Mouse (Mus musculus): ENCODE measurements around the gene Atp1a4.

The Atp1a4 gene

DNA sequence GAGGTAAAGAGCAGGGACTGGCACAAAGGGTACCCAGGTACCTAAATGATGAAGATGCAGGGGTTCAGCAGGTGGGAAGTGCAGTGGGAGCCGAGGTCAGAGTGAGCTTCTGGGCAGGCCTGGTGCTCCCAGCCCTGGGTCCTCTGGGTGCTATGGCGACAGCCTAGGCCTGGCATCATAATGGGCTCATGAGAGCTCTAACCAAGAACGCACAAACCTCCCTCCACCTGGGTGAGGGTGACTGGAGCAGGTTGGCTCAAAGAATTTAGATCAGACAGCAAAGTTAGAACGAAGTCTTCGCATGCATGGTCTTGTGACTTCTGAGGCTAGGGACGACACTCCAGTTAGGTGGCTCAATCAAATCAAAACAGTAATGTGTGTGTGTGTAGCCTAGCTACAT lies at the start of gene Atp1a4:
Gene Atp1a4 (minus strand): TSS at position 101 of the 400 bp plus-strand sequence.
- in situ Hi-C loops (cut with MboI, MseI) = no loop called here

- in situ Hi-C loops (cut with MboI, MseI) = loop anchor here (10.0 kb wide), 1 partner anchor 93 kb away; the partner anchor contains the start of gene Casq1
Measured at GRCm38 (mm10) chr1:172307936-172308335, 49.7 kb upstream of the Atp1a4 start.

- in situ Hi-C loops (cut with MboI, MseI) = loop anchor here (10.0 kb wide), 1 partner anchor 92 kb away; the partner anchor contains the start of gene Casq1
Measured at GRCm38 (mm10) chr1:172306885-172307284, 48.7 kb upstream of the Atp1a4 start.

DNA sequence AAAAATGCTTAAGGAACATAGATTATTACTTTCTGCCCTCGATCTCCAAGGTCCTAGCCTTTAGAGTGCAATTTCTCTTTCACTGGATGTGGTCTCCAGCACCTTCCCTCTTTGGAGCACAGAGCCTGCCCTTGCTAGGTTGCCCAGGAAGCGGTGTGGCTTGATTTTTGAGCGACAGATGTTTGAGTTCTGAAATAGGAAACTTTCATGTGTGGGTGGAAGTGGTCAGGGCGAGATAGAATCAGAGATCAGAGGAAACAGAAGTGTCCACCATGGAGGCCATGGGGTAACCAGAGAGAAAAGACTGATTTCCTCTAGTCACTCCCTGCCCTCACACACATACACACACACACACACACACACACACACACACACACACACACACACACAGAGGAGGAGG lies 48.0 kb upstream of the Atp1a4 start:
- in situ Hi-C loops (cut with MboI, MseI) = loop anchor here (10.0 kb wide), 1 partner anchor 91 kb away; the partner anchor contains the start of gene Casq1

GRCm38 (mm10) chr1:172305635-172306034 lies 47.4 kb upstream of the Atp1a4 start:
- in situ Hi-C loops (cut with MboI, MseI) = loop anchor here (10.0 kb wide), 1 partner anchor 91 kb away; the partner anchor contains the start of gene Casq1

- in situ Hi-C loops (cut with MboI, MseI) = loop anchor here (10.0 kb wide), 1 partner anchor 90 kb away; the partner anchor contains the start of gene Casq1
Measured at GRCm38 (mm10) chr1:172305153-172305552, 46.9 kb upstream of the Atp1a4 start.

DNA sequence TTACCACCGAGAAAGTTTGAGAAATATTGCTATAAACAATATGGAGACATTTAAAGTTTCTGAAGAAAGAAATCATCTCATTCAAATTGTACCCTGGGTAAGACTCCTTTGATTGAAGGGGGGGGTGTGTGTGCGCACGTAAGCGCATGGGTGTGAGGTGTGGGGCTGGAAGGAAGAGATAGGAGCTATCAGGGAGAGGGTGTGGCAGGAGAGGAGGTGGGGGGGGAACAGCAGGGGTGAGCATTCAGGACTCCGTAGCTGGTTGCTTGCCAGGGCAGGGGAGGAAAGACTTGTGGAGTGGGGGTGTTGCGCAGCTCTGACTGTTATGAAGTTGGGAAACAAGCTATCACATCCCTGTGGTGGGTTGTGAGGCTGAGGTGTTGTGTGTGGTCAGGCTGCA lies 46.2 kb upstream of the Atp1a4 start:
- in situ Hi-C loops (cut with MboI, MseI) = loop anchor here (10.0 kb wide), 1 partner anchor 90 kb away; the partner anchor contains the start of gene Casq1

- in situ Hi-C loops (cut with MboI, MseI) = loop anchor here (10.0 kb wide), 1 partner anchor 88 kb away; the partner anchor contains the start of gene Casq1
Measured at GRCm38 (mm10) chr1:172302851-172303250, 44.6 kb upstream of the Atp1a4 start.

GRCm38 (mm10) chr1:172302311-172302710 lies 44.1 kb upstream of the Atp1a4 start:
- in situ Hi-C loops (cut with MboI, MseI) = loop anchor here (10.0 kb wide), 1 partner anchor 88 kb away; the partner anchor contains the start of gene Casq1

DNA sequence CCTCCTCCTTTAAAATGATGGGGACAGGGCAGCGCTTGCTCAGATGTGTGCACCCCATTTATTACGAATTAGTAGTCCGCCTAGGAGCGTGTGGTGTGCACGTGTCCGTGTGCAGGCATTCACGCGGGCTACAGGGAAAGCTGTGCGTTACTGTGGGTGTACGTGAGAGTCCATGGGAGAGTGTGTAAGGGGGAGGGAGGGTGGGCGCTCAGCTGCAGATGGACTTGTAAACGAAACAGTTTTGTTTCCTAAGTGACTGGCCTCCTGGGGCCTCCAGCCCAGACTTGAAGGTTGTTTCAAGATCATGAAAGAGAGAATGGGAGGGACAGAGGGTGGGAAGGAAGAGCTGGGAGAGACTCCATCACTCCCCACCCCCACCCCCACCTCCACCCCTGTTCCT lies 43.0 kb upstream of the Atp1a4 start:
- in situ Hi-C loops (cut with MboI, MseI) = loop anchor here (10.0 kb wide), 1 partner anchor 86 kb away; the partner anchor contains the start of gene Casq1

- in situ Hi-C loops (cut with MboI, MseI) = loop anchor here (10.0 kb wide), 1 partner anchor 85 kb away; the partner anchor contains the start of gene Casq1
Measured at GRCm38 (mm10) chr1:172300247-172300646, 42.0 kb upstream of the Atp1a4 start.

DNA sequence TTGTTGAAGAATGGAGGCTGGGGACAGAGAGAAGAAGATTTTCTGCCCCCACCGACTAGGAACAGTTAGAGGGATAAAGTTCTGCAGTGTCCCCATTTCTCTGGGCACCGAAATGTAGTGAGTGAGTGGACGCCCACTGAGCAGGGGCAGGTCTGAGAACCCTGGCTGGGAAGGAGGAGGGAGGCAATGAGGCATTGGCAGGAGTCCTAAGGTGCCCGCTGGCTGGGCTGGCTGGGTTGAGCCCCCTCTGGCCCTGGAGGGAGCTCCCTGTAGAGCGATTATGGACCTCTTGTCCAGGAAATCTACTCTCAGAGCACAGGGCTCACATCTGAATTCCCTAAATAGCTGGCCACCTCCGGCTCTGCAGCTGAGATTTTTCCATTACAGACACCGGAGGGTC lies 41.3 kb upstream of the Atp1a4 start:
- in situ Hi-C loops (cut with MboI, MseI) = no loop called here

GRCm38 (mm10) chr1:172297611-172298537 lies 39.7 kb upstream of the Atp1a4 start, which contains the start of gene Atp1a2:
Atp1a2 (minus strand) TSS chr1:172298064.
- in situ Hi-C loops (cut with MboI, MseI) = no loop called here

DNA sequence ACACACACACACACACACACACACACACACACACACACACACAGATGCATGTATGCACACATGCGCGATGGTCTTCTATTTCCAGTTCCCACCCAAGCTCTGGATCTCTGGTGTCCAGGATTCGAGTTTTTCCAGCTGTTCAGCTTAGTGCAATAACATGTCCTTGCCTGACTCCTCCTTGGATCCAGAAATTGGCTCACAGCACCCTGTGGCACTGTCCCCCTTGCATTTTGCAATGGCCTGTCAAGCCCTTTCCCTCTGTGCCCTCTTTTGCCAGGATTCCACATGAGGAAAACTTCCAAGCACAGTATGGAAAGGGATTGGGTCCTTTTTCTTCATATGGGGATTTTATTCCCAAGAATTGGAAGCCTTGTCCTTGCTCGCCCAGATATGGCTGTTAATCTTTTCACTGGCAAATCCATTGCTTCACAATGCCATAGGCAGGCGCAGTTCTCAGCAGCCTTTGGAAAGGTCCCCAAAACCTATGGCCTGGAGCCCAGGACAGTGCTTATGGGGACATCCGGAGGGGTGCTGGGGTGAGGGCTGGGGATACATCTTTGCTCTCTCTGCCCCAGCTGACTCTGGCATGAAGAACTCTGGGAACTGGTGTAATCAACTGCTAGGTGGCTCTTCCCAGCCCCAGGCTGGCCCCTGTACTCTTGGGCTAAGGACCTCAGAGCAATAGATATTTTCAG lies 38.7 kb upstream of the Atp1a4 start:
- in situ Hi-C loops (cut with MboI, MseI) = no loop called here

DNA sequence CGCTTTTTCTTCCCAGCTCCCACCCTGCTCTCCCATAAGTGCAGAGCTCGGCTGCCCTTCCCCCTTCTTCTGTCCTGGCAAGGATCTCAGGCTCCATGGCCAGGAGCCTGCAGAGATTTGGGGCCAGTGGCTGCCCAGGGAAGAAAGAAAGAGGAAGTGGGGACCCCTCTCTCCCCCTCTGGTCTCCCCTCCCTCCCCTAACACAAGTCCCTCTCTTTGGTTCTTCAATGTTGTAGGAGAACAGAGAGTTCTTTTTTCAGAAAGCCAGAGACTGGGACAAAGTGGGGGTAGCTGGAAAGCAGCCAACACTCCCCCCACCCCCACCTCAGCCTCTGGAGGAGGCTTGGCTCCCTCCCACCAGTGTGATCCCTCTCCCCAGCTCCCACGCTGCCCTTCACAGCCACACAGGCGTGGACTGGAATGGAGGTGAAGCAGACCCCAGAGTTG lies 37.6 kb upstream of the Atp1a4 start:
- in situ Hi-C loops (cut with MboI, MseI) = no loop called here

DNA sequence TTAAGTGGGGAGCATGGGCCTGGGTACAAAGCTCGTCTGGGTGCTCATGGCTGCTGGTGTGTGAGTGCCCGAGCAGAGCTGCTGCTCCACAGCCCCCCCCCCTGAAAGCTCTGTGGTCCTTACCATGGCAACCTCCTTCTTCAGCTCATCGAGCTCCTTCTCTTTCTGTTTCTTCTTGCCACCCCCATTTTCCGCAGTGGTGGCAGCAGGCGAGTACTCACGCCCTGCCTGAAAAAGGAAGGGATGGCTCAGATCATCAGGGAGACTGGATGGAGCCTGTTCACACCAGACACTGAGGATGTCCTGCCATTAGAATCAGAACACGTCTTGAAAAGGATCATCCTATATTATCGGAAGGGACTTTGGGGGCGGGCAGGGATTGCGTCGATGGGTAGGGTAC lies 35.2 kb upstream of the Atp1a4 start:
- in situ Hi-C loops (cut with MboI, MseI) = no loop called here

- in situ Hi-C loops (cut with MboI, MseI) = no loop called here
Measured at GRCm38 (mm10) chr1:172292880-172293279, 34.7 kb upstream of the Atp1a4 start.

- in situ Hi-C loops (cut with MboI, MseI) = no loop called here
Measured at GRCm38 (mm10) chr1:172289617-172289946, 31.4 kb upstream of the Atp1a4 start.

GRCm38 (mm10) chr1:172288900-172289616 lies 30.8 kb upstream of the Atp1a4 start:
- in situ Hi-C loops (cut with MboI, MseI) = no loop called here

DNA sequence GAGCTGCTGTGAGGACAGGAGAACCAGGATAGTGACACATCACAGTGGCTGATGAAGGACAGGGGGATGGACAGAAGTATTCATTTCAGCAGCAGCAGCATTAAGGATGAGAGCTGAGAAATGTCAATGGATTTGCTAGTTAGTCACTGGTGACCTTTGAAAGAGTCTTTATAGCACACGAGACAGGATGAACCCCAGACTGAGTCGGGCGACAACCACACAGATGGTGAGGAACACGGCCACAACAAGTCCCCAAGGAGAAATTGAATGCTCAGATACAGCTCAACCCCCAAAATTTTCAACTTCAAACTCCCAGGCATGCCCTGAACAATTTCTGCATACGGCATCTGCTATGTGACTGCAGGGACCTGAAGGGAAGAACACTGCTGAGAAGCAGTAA lies 28.5 kb upstream of the Atp1a4 start:
- in situ Hi-C loops (cut with MboI, MseI) = no loop called here

GRCm38 (mm10) chr1:172284221-172284620 lies 26.0 kb upstream of the Atp1a4 start:
- in situ Hi-C loops (cut with MboI, MseI) = no loop called here

Measured in regulatory T cell (primary cell).